Mouse (Mus musculus) hindbrain, embryonic 14.5 days (tissue): ENCODE measurements around the gene Crabp2. TPM values are rescaled to one million over a fixed set of nuclear protein-coding genes. Genes with fewer than 3 reads are reported as not detected.

ENCODE experiments used
- ATAC-seq: fragments of 200-750 bp; cut with Nextera tagmentation; 2 replicates; pipeline ENCODE4 v1.8.0; 2017; ENCODE audit warnings: moderate number of reproducible peaks, mild to moderate bottlenecking, moderate TSS enrichment, moderate library complexity; ENCODE audit not compliant: low FRiP score
- DNase-seq: peaks from one replicate; pipeline ENCODE4 v3.0.0-alpha.2; 2015; ENCODE audit warnings: low spot score
- H3K27ac ChIP-seq: fragments of 300-500 bp; sonication (generic); 2 replicates; pipeline ENCODE4 v1.5.1; 2014; ENCODE audit warnings: mild to moderate bottlenecking, moderate library complexity
- H3K27me3 ChIP-seq: fragments of 300-500 bp; sonication (generic); 2 replicates; pipeline ENCODE4 v1.6.1; 2014; ENCODE audit warnings: mild to moderate bottlenecking, low read length, mixed read lengths; ENCODE audit not compliant: control insufficient read depth, insufficient read depth
- H3K36me3 ChIP-seq: fragments of 300-500 bp; sonication (generic); replicated peaks from 2 replicates; pipeline ENCODE4 v1.6.1; 2014; ENCODE audit not compliant: control insufficient read depth, insufficient read depth
- H3K4me1 ChIP-seq: fragments of 300-500 bp; sonication (generic); replicated peaks from 2 replicates; pipeline ENCODE4 v1.6.1; 2014; ENCODE audit warnings: antibody characterized with exemption, low read length, mixed read lengths; ENCODE audit not compliant: control insufficient read depth, insufficient read depth
- H3K4me2 ChIP-seq: fragments of 300-500 bp; sonication (generic); replicated peaks from 2 replicates; pipeline ENCODE4 v1.6.1; 2014; ENCODE audit warnings: mild to moderate bottlenecking, moderate library complexity
- H3K4me3 ChIP-seq: fragments of 300-500 bp; sonication (generic); replicated peaks from 2 replicates; pipeline ENCODE4 v1.5.1; 2014; ENCODE audit warnings: mild to moderate bottlenecking, low read length
- H3K9ac ChIP-seq: fragments of 300-500 bp; sonication (generic); 2 replicates; pipeline ENCODE4 v1.6.1; 2014
- H3K9me3 ChIP-seq: fragments of 300-500 bp; sonication (generic); 2 replicates; pipeline ENCODE4 v1.6.1; 2016; ENCODE audit warnings: low read length; ENCODE audit not compliant: control insufficient read depth
- WGBS: fragments of 180-500 bp; shearing (Covaris S2); extraction: QIAGEN DNeasy Blood & Tissue Kit; methylation state at CpG from one replicate; pipeline ENCODE4 v1.1.7; 2014; 5-methylcytosine and 5-hydroxymethylcytosine counted together
- polyA plus RNA-seq: library from polyadenylated mRNA; unstranded; fragments of >200 nt; fragmentation: Nextera tagmentation; extraction: Ambion mirVana; gene quantifications from 2 replicates; pipeline ENCODE4 v1.2.1, GENCODE M21; 2014

Crabp2 gene
- polyA plus RNA-seq, 1 experiment from 2014 or later: 56.4 TPM

- Histone ChIP-seq H3K4me2 (peak overlapping the region; percentile 63), H3K27ac (no peak overlapping the region), H3K4me1 (peaks cover 63% of the 10 kb centered on the region), H3K9ac (peak overlapping the region; percentile 49), H3K9me3 (no peaks in the 10 kb centered on the region), H3K4me3 (peak overlapping the region; percentile 28), H3K36me3 (peaks cover 8% of the 10 kb centered on the region; the same call in 1 of the 2 replicates), H3K27me3 (no peaks in the 10 kb centered on the region)
- WGBS: 0% methylated on average over 13 of the region's 17 CpGs
- DNase-seq (no peak), ATAC-seq (no peak; the same call in 1 of the 2 replicates)
Measured at GRCm38 (mm10) chr3:87947811-87948199, 661 bp upstream of the Crabp2 start.

- no peaks in the 10 kb centered on the region for H3K27me3 ChIP-seq
- H3K4me1 ChIP-seq: peaks cover 64% of the 10 kb centered on the region
Measured at GRCm38 (mm10) chr3:87949266-87949954, 944 bp downstream of the Crabp2 start.

GRCm38 (mm10) chr3:87949955-87950515 lies 1.6 kb downstream of the Crabp2 start:
- Histone ChIP-seq H3K4me2 (peak overlapping the region; percentile 63), H3K4me3 (peak overlapping the region; percentile 12), H3K27ac (peak overlapping the region; percentile 14; the same call in 1 of the 2 replicates), H3K4me1 (peaks cover 59% of the 10 kb centered on the region), H3K27me3 (no peaks in the 10 kb centered on the region), H3K36me3 (peaks cover 4% of the 10 kb centered on the region; the same call in 1 of the 2 replicates), H3K9me3 (no peaks in the 10 kb centered on the region), H3K9ac (0 out of 2 replicates have a peak overlapping the region, but pooled peaks have one; percentile 49)
- DNase-seq: no peak
- ATAC-seq: no peak
- 7% methylated on average over 13 of the region's 13 CpGs for WGBS

More at GRCm38 (mm10) chr3:87949266-87949954, 944 bp downstream of the Crabp2 start:
- DNase-seq (peak; percentile 39), ATAC-seq (no peak)
- Histone ChIP-seq H3K27ac (peak overlapping the region; percentile 17; the same call in 1 of the 2 replicates), H3K4me2 (peak overlapping the region; percentile 63), H3K36me3 (peaks cover 4% of the 10 kb centered on the region; the same call in 1 of the 2 replicates), H3K9ac (peak overlapping the region; percentile 49), H3K4me3 (peak overlapping the region; percentile 28), H3K9me3 (no peaks in the 10 kb centered on the region)
- WGBS: 5% methylated on average over 16 of the region's 16 CpGs

- WGBS: 12% methylated on average over 12 of the region's 12 CpGs
- ATAC-seq: no peak
- Histone ChIP-seq H3K4me2 (peak overlapping the region; percentile 45), H3K4me3 (peak overlapping the region; percentile 18), H3K9me3 (no peaks in the 10 kb centered on the region), H3K36me3 (no peaks in the 10 kb centered on the region), H3K27me3 (no peaks in the 10 kb centered on the region), H3K27ac (peak overlapping the region; percentile 55; the same call in 1 of the 2 replicates), H3K9ac (peak overlapping the region; percentile 29; the same call in 1 of the 2 replicates), H3K4me1 (peaks cover 43% of the 10 kb centered on the region)
- no peak for DNase-seq
Measured at GRCm38 (mm10) chr3:87951946-87952345, 3.5 kb downstream of the Crabp2 start.

GRCm38 (mm10) chr3:87952440-87952839 lies 4.0 kb downstream of the Crabp2 start:
- peak overlapping the region; percentile 18 for H3K4me3 ChIP-seq
- peak; percentile 25; the same call in 1 of the 2 replicates for ATAC-seq
- H3K4me2 ChIP-seq: peak overlapping the region; percentile 45
- H3K36me3 ChIP-seq: no peaks in the 10 kb centered on the region
- H3K27me3 ChIP-seq: no peaks in the 10 kb centered on the region
- WGBS: 4% methylated on average over 5 of the region's 5 CpGs
- peaks cover 38% of the 10 kb centered on the region for H3K4me1 ChIP-seq
- peak overlapping the region; percentile 55; the same call in 1 of the 2 replicates for H3K27ac ChIP-seq
- DNase-seq: peak; percentile 46
- peak overlapping the region; percentile 29; the same call in 1 of the 2 replicates for H3K9ac ChIP-seq
- no peaks in the 10 kb centered on the region for H3K9me3 ChIP-seq

GRCm38 (mm10) chr3:87958056-87958455 lies 9.6 kb downstream of the Crabp2 start:
- no peak for ATAC-seq

GRCm38 (mm10) chr3:87958476-87958875 lies 10.0 kb downstream of the Crabp2 start:
- ATAC-seq (no peak), DNase-seq (no peak)
- Histone ChIP-seq H3K9ac (no peak overlapping the region), H3K36me3 (no peaks in the 10 kb centered on the region), H3K27ac (no peak overlapping the region), H3K4me2 (no peak overlapping the region), H3K27me3 (no peaks in the 10 kb centered on the region), H3K4me1 (0 out of 2 replicates have a peak, but pooled peaks cover 3% of the 10 kb centered on the region), H3K4me3 (no peak overlapping the region), H3K9me3 (no peaks in the 10 kb centered on the region)
- WGBS: 6% methylated on average over 4 of the region's 4 CpGs

More at GRCm38 (mm10) chr3:87958056-87958455, 9.6 kb downstream of the Crabp2 start:
- Histone ChIP-seq H3K4me2 (no peak overlapping the region), H3K9me3 (no peaks in the 10 kb centered on the region), H3K27ac (no peak overlapping the region), H3K4me3 (no peak overlapping the region), H3K4me1 (0 out of 2 replicates have a peak, but pooled peaks cover 3% of the 10 kb centered on the region), H3K36me3 (no peaks in the 10 kb centered on the region), H3K9ac (no peak overlapping the region), H3K27me3 (no peaks in the 10 kb centered on the region)
- DNase-seq: no peak
- WGBS: 5% methylated on average over 1 of the region's 1 CpGs

GRCm38 (mm10) chr3:87958967-87959366 lies 10.5 kb downstream of the Crabp2 start:
- Histone ChIP-seq H3K4me3 (no peak overlapping the region), H3K9ac (no peak overlapping the region), H3K27me3 (no peaks in the 10 kb centered on the region), H3K9me3 (no peaks in the 10 kb centered on the region), H3K36me3 (no peaks in the 10 kb centered on the region), H3K4me1 (0 out of 2 replicates have a peak, but pooled peaks cover 3% of the 10 kb centered on the region), H3K27ac (no peak overlapping the region), H3K4me2 (no peak overlapping the region)
- ATAC-seq: no peak
- whole genome bisulfite sequencing: 8% methylated on average over 1 of the region's 1 CpGs
- no peak for DNase-seq

GRCm38 (mm10) chr3:87959371-87959770 lies 10.9 kb downstream of the Crabp2 start:
- no peaks in the 10 kb centered on the region for H3K36me3 ChIP-seq
- no peak for DNase-seq
- no peak overlapping the region for H3K27ac ChIP-seq
- H3K4me3 ChIP-seq: no peak overlapping the region
- WGBS: 35% methylated on average over 7 of the region's 7 CpGs
- no peak overlapping the region for H3K4me2 ChIP-seq
- ATAC-seq: no peak
- H3K9ac ChIP-seq: no peak overlapping the region
- H3K9me3 ChIP-seq: no peaks in the 10 kb centered on the region
- H3K4me1 ChIP-seq: 0 out of 2 replicates have a peak, but pooled peaks cover 3% of the 10 kb centered on the region
- no peaks in the 10 kb centered on the region for H3K27me3 ChIP-seq
